Mouse (Mus musculus) olfactory bulb, adult 2 months (tissue): ENCODE measurements around the gene Pear1. TPM values are rescaled to one million over a fixed set of nuclear protein-coding genes. Genes with fewer than 3 reads are reported as not detected.

Source experiments
- H3K27ac ChIP-seq: fragments of 200-500 bp; 2 replicates; pipeline ENCODE4 v1.5.1; 2012; ENCODE audit warnings: low read depth, low read length; ENCODE audit not compliant: insufficient read depth
- H3K4me1 ChIP-seq: fragments of 200-500 bp; 2 replicates; pipeline ENCODE4 v1.6.1; 2012; ENCODE audit warnings: low read length; ENCODE audit not compliant: control insufficient read depth, insufficient read depth
- H3K4me3 ChIP-seq: fragments of 200-500 bp; 2 replicates; pipeline ENCODE4 v1.5.1; 2012; ENCODE audit warnings: mild to moderate bottlenecking, low read depth, low read length, moderate library complexity; ENCODE audit not compliant: insufficient read depth
- CTCF ChIP-seq: fragments of 200-500 bp; IDR thresholded peaks from 2 replicates; pipeline ENCODE4 v1.5.1; 2012; ENCODE audit warnings: low read depth, mild to moderate bottlenecking, low read length, moderate library complexity; ENCODE audit not compliant: insufficient read depth
- POLR2A ChIP-seq: fragments of 200-500 bp; IDR thresholded peaks from 2 replicates; pipeline ENCODE4 v1.6.1; 2012; ENCODE audit warnings: mild to moderate bottlenecking, low read depth, low read length, moderate library complexity; ENCODE audit not compliant: insufficient read depth
- WGBS: fragments of 180-500 bp; shearing (Covaris S2); methylation state at CpG from one replicate; pipeline ENCODE4 v1.1.7; 2018; 5-methylcytosine and 5-hydroxymethylcytosine counted together
- polyA plus RNA-seq: library from polyadenylated mRNA; stranded (reverse); fragments of >200 nt; gene quantifications from 2 replicates; pipeline ENCODE4 v1.2.4, GENCODE M21; 2012; ENCODE audit warnings: low replicate concordance; ENCODE audit not compliant: missing spikeins, insufficient read depth, insufficient read length

The Pear1 gene
- polyA plus RNA-seq, 1 experiment, result not detected

GRCm38 (mm10) chr3:87771088-87771487 lies 53.0 kb downstream of the Pear1 start:
- TF ChIP-seq POLR2A, result no peak
- no peak for TF ChIP-seq CTCF
- WGBS, result 71% methylated on average over 6 of the region's 6 CpGs
- H3K4me1 ChIP-seq, result peaks cover 5% of the 10 kb centered on the region
- H3K4me3 ChIP-seq, result no peak overlapping the region
- H3K27ac ChIP-seq, result no peak overlapping the region

GRCm38 (mm10) chr3:87770280-87770679 lies 53.8 kb downstream of the Pear1 start:
- Histone ChIP-seq H3K27ac (no peak overlapping the region), H3K4me3 (no peak overlapping the region), H3K4me1 (peaks cover 5% of the 10 kb centered on the region)
- TF ChIP-seq CTCF (no peak), POLR2A (no peak)
- 4% methylated on average over 4 of the region's 4 CpGs for WGBS

- TF ChIP-seq POLR2A (no peak), CTCF (no peak)
- Histone ChIP-seq H3K4me1 (peaks cover 6% of the 10 kb centered on the region), H3K4me3 (no peak overlapping the region), H3K27ac (no peak overlapping the region)
- WGBS, result 90% methylated on average over 8 of the region's 8 CpGs
These were observed 54.6 kb downstream of the Pear1 start for GRCm38 (mm10) chr3:87769506-87769905.

- no peak overlapping the region for H3K27ac ChIP-seq
- WGBS, result 3% methylated on average over 37 of the region's 37 CpGs
These were observed 55.3 kb downstream of the Pear1 start for GRCm38 (mm10) chr3:87768844-87769243.

GRCm38 (mm10) chr3:87768431-87768830 lies 55.7 kb downstream of the Pear1 start:
- peak overlapping the region; percentile 35 for H3K4me3 ChIP-seq
- TF ChIP-seq POLR2A, result no peak
- no peak for TF ChIP-seq CTCF
- 68% methylated on average over 6 of the region's 6 CpGs for WGBS
- H3K27ac ChIP-seq, result no peak overlapping the region
- peaks cover 14% of the 10 kb centered on the region for H3K4me1 ChIP-seq

More at GRCm38 (mm10) chr3:87768844-87769243, 55.3 kb downstream of the Pear1 start:
- peaks cover 11% of the 10 kb centered on the region for H3K4me1 ChIP-seq
- H3K4me3 ChIP-seq, result peak overlapping the region; percentile 35
- TF ChIP-seq POLR2A (no peak), CTCF (peak; percentile 84)

- Histone ChIP-seq H3K4me3 (0 out of 2 replicates have a peak overlapping the region, but pooled peaks have one; percentile 5), H3K27ac (no peak overlapping the region), H3K4me1 (peaks cover 15% of the 10 kb centered on the region)
- 86% methylated on average over 8 of the region's 8 CpGs for WGBS
- no peak for TF ChIP-seq POLR2A
- TF ChIP-seq CTCF, result no peak
These were observed 56.3 kb downstream of the Pear1 start for GRCm38 (mm10) chr3:87767764-87768163.

GRCm38 (mm10) chr3:87766284-87766667 lies 57.8 kb downstream of the Pear1 start:
- no peak overlapping the region for H3K4me3 ChIP-seq
- no peak overlapping the region for H3K27ac ChIP-seq

GRCm38 (mm10) chr3:87765631-87766283 lies 58.3 kb downstream of the Pear1 start:
- no peak for TF ChIP-seq POLR2A
- TF ChIP-seq CTCF, result no peak
- no peak overlapping the region for H3K4me3 ChIP-seq
- no peak overlapping the region for H3K27ac ChIP-seq
- H3K4me1 ChIP-seq, result peaks cover 15% of the 10 kb centered on the region
- 86% methylated on average over 5 of the region's 5 CpGs for WGBS

More at GRCm38 (mm10) chr3:87766284-87766667, 57.8 kb downstream of the Pear1 start:
- TF ChIP-seq CTCF (no peak), POLR2A (no peak)
- WGBS, result 80% methylated on average over 3 of the region's 3 CpGs
- H3K4me1 ChIP-seq, result peaks cover 15% of the 10 kb centered on the region

GRCm38 (mm10) chr3:87765091-87765490 lies 59.0 kb downstream of the Pear1 start:
- TF ChIP-seq CTCF (no peak), POLR2A (no peak)
- H3K4me3 ChIP-seq, result no peak overlapping the region
- H3K27ac ChIP-seq, result no peak overlapping the region
- H3K4me1 ChIP-seq, result peaks cover 15% of the 10 kb centered on the region
- 60% methylated on average over 10 of the region's 10 CpGs for WGBS

- TF ChIP-seq CTCF (no peak), POLR2A (no peak)
- WGBS, result 32% methylated on average over 10 of the region's 10 CpGs
- Histone ChIP-seq H3K4me1 (peaks cover 15% of the 10 kb centered on the region), H3K27ac (no peak overlapping the region), H3K4me3 (no peak overlapping the region)
These were observed 59.6 kb downstream of the Pear1 start for GRCm38 (mm10) chr3:87764506-87764905.
